Mouse (Mus musculus) left cerebral cortex, postnatal 10 days (tissue): ENCODE measurements around the gene Ppp1r21. TPM values are rescaled to one million over a fixed set of nuclear protein-coding genes. Genes with fewer than 3 reads are reported as not detected.
A peak's percentile ranks its signal among the peaks of the same experiment; 100 is the strongest.

Experiments
- DNase-seq, 2 experiments: peaks; one replicate each; pipeline ENCODE4 v3.0.0; 2021 to 2022; ENCODE audit warnings: low spot score in 2 of 2, mixed read lengths in 1 of 2; ENCODE audit errors: extremely low spot score in 1 of 2
- intact Hi-C: fragments of 180-260 bp; cut with DNase I; formaldehyde crosslinking; loops from one replicate; pipeline ENCODE4 v1.15.1; 2025
- total RNA-seq, 2 experiments: library from RNA; stranded (reverse); gene quantifications; 2 replicates each; pipeline ENCODE4 v1.2.3; 2021

Ppp1r21 gene
- total RNA-seq, 2 experiments from 2014 or later, result 66.4 to 69.0 TPM

GRCm38 (mm10) chr17:88597222-88598055, 67.5 kb downstream of the Ppp1r21 start, which contains the start of gene Ston1:
TSS of gene Ston1 (plus strand) at chr17:88597684.
- intact Hi-C loops, result loop anchor here (5.0 kb wide), 1 partner anchor 35 kb away; no protein-coding TSS in a partner anchor
- DNase-seq, result peak in 1 of 2 experiments; percentile 88

- DNase-seq, result no peak
- intact Hi-C loops, result loop anchor here (5.0 kb wide), 1 partner anchor 34 kb away; no protein-coding TSS in a partner anchor
These were observed 68.1 kb downstream of the Ppp1r21 start for GRCm38 (mm10) chr17:88598056-88598420.

GRCm38 (mm10) chr17:88598570-88599368, 68.9 kb downstream of the Ppp1r21 start:
- no peak for DNase-seq
- intact Hi-C loops, result loop anchor here (5.0 kb wide), 1 partner anchor 34 kb away; no protein-coding TSS in a partner anchor

GRCm38 (mm10) chr17:88600492-88601026, 70.6 kb downstream of the Ppp1r21 start:
- no peak for DNase-seq
- intact Hi-C loops, result no loop called here

GRCm38 (mm10) chr17:88603943-88604342, 74.0 kb downstream of the Ppp1r21 start:
- DNase-seq, result no peak
- intact Hi-C loops, result no loop called here

GRCm38 (mm10) chr17:88606056-88606455, 76.1 kb downstream of the Ppp1r21 start:
- DNase-seq, result no peak
- intact Hi-C loops, result no loop called here

- intact Hi-C loops, result no loop called here
- DNase-seq, result no peak
These were observed 79.4 kb downstream of the Ppp1r21 start for GRCm38 (mm10) chr17:88609361-88609760.

- DNase-seq, result no peak
These were observed 81.1 kb downstream of the Ppp1r21 start for GRCm38 (mm10) chr17:88611057-88611456.

GRCm38 (mm10) chr17:88613172-88613571, 83.3 kb downstream of the Ppp1r21 start:
- intact Hi-C loops, result no loop called here
- no peak for DNase-seq

More at GRCm38 (mm10) chr17:88611057-88611456, 81.1 kb downstream of the Ppp1r21 start:
- intact Hi-C loops, result no loop called here

- intact Hi-C loops, result no loop called here
- no peak for DNase-seq
These were observed 83.8 kb downstream of the Ppp1r21 start for GRCm38 (mm10) chr17:88613721-88614120.

- no peak for DNase-seq
- intact Hi-C loops, result no loop called here
These were observed 84.3 kb downstream of the Ppp1r21 start for GRCm38 (mm10) chr17:88614234-88614633.

- intact Hi-C loops, result no loop called here
- DNase-seq, result no peak
These were observed 84.8 kb downstream of the Ppp1r21 start for GRCm38 (mm10) chr17:88614733-88615132.

- intact Hi-C loops, result no loop called here
These were observed 85.7 kb downstream of the Ppp1r21 start for GRCm38 (mm10) chr17:88615492-88616155.

GRCm38 (mm10) chr17:88620935-88621334, 91.0 kb downstream of the Ppp1r21 start:
- DNase-seq, result no peak
- intact Hi-C loops, result no loop called here

More at GRCm38 (mm10) chr17:88615492-88616155, 85.7 kb downstream of the Ppp1r21 start:
- no peak for DNase-seq

- no peak for DNase-seq
- intact Hi-C loops, result no loop called here
These were observed 91.5 kb downstream of the Ppp1r21 start for GRCm38 (mm10) chr17:88621374-88621773.

- intact Hi-C loops, result no loop called here
- DNase-seq, result no peak
These were observed 92.8 kb downstream of the Ppp1r21 start for GRCm38 (mm10) chr17:88622711-88623110.

- DNase-seq, result no peak
- intact Hi-C loops, result no loop called here
These were observed 94.5 kb downstream of the Ppp1r21 start for GRCm38 (mm10) chr17:88624386-88624785.

GRCm38 (mm10) chr17:88625350-88625749, 95.4 kb downstream of the Ppp1r21 start:
- intact Hi-C loops, result no loop called here
- no peak for DNase-seq

- DNase-seq, result no peak
- intact Hi-C loops, result no loop called here
These were observed 96.0 kb downstream of the Ppp1r21 start for GRCm38 (mm10) chr17:88625931-88626330.
